Mouse (Mus musculus) forebrain, embryonic 11.5 days (tissue): ENCODE results near the gene Ago1. TPM values are rescaled to one million over a fixed set of nuclear protein-coding genes. Genes with fewer than 3 reads are reported as not detected.
A peak's percentile ranks its signal among the peaks of the same experiment; 100 is the strongest.

Experiments
- ATAC-seq: fragments of 200-750 bp; cut with Nextera tagmentation; replicated peaks from 2 replicates; pipeline ENCODE4 v1.8.0; 2017; ENCODE audit warnings: moderate TSS enrichment; ENCODE audit not compliant: low FRiP score
- DNase-seq: peaks from one replicate; pipeline ENCODE4 v3.0.0-alpha.2; 2017; ENCODE audit warnings: low spot score
- H3K27ac ChIP-seq: fragments of 300-500 bp; sonication (generic); 2 replicates; pipeline ENCODE4 v1.5.1; 2014; ENCODE audit warnings: low read depth, low read length
- H3K27me3 ChIP-seq: fragments of 300-500 bp; sonication (generic); 2 replicates; pipeline ENCODE4 v1.6.1; 2014; ENCODE audit warnings: mild to moderate bottlenecking, low read length, mixed read lengths; ENCODE audit not compliant: control insufficient read depth, insufficient read depth
- H3K36me3 ChIP-seq: fragments of 300-500 bp; sonication (generic); 2 replicates; pipeline ENCODE4 v1.6.1; 2014; ENCODE audit warnings: mild to moderate bottlenecking, low read length, moderate library complexity, mixed read lengths; ENCODE audit not compliant: control insufficient read depth, insufficient read depth
- H3K4me1 ChIP-seq: fragments of 300-500 bp; sonication (generic); replicated peaks from 2 replicates; pipeline ENCODE4 v1.6.1; 2014; ENCODE audit warnings: low read length, mixed read lengths; ENCODE audit not compliant: control insufficient read depth, insufficient read depth
- H3K4me2 ChIP-seq: fragments of 300-500 bp; sonication (generic); 2 replicates; pipeline ENCODE4 v1.6.1; 2014; ENCODE audit warnings: low read depth, mild to moderate bottlenecking, low read length, moderate library complexity, mixed read lengths; ENCODE audit not compliant: severe bottlenecking
- H3K4me3 ChIP-seq: fragments of 300-500 bp; sonication (generic); 2 replicates; pipeline ENCODE4 v1.5.1; 2014; ENCODE audit warnings: low read depth, low read length
- H3K9ac ChIP-seq: fragments of 300-500 bp; sonication (generic); 2 replicates; pipeline ENCODE4 v1.6.1; 2014; ENCODE audit warnings: low read length
- H3K9me3 ChIP-seq: fragments of 300-500 bp; sonication (generic); 2 replicates; pipeline ENCODE4 v1.6.1; 2016; ENCODE audit warnings: low read length, mixed read lengths; ENCODE audit not compliant: control insufficient read depth
- WGBS: fragments of 180-500 bp; shearing (Covaris S2); extraction: QIAGEN DNeasy Blood & Tissue Kit; methylation state at CpG from one replicate; pipeline ENCODE4 v1.1.7; 2014; 5-methylcytosine and 5-hydroxymethylcytosine counted together
- polyA plus RNA-seq: library from polyadenylated mRNA; unstranded; fragments of >200 nt; fragmentation: Nextera tagmentation; extraction: Ambion mirVana; gene quantifications from 2 replicates; pipeline ENCODE4 v1.2.1, GENCODE M21; 2014

Gene Ago1
- 23.2 and 26.8 TPM in 2 replicates for polyA plus RNA-seq

DNA sequence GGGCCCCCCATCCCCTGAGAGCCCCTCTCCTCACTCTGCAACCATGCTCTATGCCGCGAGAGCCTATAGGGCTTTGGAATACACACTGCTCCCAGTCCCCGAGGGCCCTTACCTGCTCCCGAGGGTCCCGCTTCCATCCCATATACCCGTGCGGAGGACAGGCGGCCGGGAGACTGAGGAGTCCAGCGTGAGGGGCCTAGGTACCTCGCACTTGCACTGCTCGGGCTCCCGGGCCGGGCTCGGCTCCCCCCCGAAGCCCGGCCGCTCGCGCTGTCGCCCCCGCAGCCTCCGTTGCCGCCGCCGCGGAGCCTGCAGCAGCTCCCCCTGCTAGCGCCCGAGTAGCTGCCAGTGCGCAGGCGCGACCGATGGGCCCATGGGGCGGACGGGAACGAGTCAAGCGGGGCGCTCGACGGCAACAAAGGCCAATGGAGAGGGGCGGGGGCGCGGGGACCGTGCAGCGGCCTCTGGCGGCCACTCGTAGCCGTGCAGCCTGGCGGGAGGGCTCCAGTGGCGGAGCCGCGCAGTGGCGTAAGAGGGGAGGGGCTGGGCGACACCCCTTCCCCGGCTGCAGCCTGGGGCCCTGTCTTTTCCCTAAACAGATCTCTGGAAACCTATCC is at the start of gene Ago1:
TSS of gene Ago1 (minus strand) at position 299 of the 617 bp plus-strand sequence.
- no peaks in the 10 kb centered on the region; the same call in 1 of the 2 replicates for H3K36me3 ChIP-seq
- H3K4me2 ChIP-seq: peak within 1 kb of the TSS; percentile 80
- ATAC-seq (peak; percentile 72), DNase-seq (peak; percentile 99)
- no peaks in the 10 kb centered on the region for H3K27me3 ChIP-seq
- under 1% methylated on average over 51 of the region's 55 CpGs for WGBS
- H3K4me1 ChIP-seq: peaks cover 26% of the 10 kb centered on the region
- H3K27ac ChIP-seq: peak within 1 kb of the TSS; percentile 97
- peak within 1 kb of the TSS; percentile 93 for H3K4me3 ChIP-seq
- H3K9ac ChIP-seq: peak within 1 kb of the TSS; percentile 97
- no peaks in the 10 kb centered on the region for H3K9me3 ChIP-seq

DNA sequence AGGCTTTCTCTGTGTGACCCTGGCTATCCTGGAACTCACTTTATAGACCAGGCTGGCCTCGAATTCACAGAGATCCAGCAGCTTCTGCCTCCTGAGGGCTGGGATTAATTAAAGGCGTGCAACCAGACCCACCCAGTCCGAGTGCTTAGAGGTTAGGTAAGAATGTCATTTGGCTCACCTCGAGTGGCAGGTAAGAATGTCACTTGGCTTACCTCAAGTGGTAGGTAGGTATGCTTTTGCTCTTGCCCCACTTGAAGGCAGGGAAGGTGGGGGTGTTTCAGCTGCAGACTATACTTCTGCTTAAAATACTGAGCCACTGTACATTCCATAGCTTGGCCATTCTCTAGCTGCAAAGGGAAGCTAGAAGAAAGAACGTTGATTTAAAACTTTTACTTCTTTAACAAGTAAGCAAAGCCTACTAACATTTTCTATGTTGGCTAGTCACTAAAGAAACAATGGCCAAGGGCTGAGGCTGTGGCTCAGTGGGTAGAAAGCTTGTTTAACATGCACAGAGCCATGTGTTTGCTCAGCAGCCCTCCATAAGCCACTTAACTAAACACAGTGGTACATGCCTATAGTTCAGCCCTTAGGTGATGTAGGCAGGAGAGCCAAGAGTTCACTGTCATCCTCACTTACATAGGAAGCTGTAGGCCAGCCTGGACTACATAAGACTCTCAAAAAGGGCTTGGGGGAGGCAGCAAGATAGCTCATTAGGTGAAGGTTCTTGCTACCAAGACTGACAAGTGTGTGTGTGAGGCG is 44.1 kb upstream of the Ago1 start:
- no peaks in the 10 kb centered on the region for H3K4me1 ChIP-seq
- WGBS: 84% methylated on average over 6 of the region's 6 CpGs
- no peak overlapping the region for H3K9ac ChIP-seq
- no peaks in the 10 kb centered on the region; the same call in 1 of the 2 replicates for H3K9me3 ChIP-seq
- H3K4me3 ChIP-seq: no peak overlapping the region
- peaks cover 2% of the 10 kb centered on the region; the same call in 1 of the 2 replicates for H3K36me3 ChIP-seq
- DNase-seq: no peak
- no peak for ATAC-seq
- no peak overlapping the region for H3K4me2 ChIP-seq
- no peaks in the 10 kb centered on the region for H3K27me3 ChIP-seq
- no peak overlapping the region for H3K27ac ChIP-seq

GRCm38 (mm10) chr4:126511013-126511412 is 42.6 kb upstream of the Ago1 start:
- no peaks in the 10 kb centered on the region; the same call in 1 of the 2 replicates for H3K9me3 ChIP-seq
- H3K36me3 ChIP-seq: peaks cover 2% of the 10 kb centered on the region; the same call in 1 of the 2 replicates
- WGBS: 92% methylated on average over 5 of the region's 5 CpGs
- DNase-seq: no peak
- ATAC-seq: no peak
- no peaks in the 10 kb centered on the region for H3K27me3 ChIP-seq
- H3K9ac ChIP-seq: no peak overlapping the region
- H3K4me3 ChIP-seq: no peak overlapping the region
- H3K4me1 ChIP-seq: no peaks in the 10 kb centered on the region
- no peak overlapping the region for H3K4me2 ChIP-seq
- no peak overlapping the region for H3K27ac ChIP-seq

- Histone ChIP-seq H3K36me3 (peaks cover 2% of the 10 kb centered on the region; the same call in 1 of the 2 replicates), H3K4me2 (no peak overlapping the region), H3K27me3 (no peaks in the 10 kb centered on the region), H3K9me3 (no peaks in the 10 kb centered on the region; the same call in 1 of the 2 replicates), H3K27ac (no peak overlapping the region), H3K4me1 (no peaks in the 10 kb centered on the region), H3K4me3 (no peak overlapping the region), H3K9ac (no peak overlapping the region)
- ATAC-seq (no peak), DNase-seq (no peak)
- WGBS: 89% methylated on average over 2 of the region's 2 CpGs
Observed at GRCm38 (mm10) chr4:126509072-126509471, 40.7 kb upstream of the Ago1 start.

DNA sequence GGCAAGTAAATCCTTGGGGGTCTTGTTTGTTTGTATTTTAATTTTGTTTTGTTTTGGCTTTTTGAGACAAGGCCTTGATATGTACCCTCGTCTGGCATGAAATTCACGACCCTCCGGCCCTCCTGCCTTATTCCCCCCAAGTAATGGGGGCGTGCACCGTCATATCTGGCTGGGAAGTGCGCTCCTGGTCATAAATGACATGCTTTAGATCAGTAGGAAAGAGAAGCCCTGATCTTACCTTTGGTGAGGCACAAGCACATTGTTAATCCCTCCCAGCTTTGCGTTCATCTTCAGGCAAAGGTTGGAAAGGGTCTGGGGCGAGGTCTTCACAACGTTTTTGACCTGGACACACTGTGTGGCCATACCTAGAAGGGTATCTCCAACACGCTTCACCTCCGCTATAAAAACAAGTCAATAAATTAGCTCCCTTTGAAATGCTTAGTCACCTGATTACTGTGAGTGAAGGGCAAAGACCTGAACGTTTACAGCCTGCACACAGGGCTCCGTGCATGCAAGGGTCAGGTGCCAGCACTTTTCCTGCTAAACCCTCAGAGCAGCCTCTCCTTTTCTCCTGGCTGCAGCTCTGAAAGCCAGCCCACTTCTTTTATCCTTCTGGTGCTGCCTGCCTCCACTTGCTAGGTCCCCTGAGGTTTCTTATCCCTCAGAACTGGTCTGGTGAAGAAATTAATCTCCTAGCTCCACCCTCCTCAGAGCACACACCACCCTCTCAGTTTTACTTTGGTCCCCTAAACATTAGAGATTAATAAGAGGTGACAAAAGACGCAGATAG is 39.9 kb upstream of the Ago1 start:
- H3K27ac ChIP-seq: no peak overlapping the region
- H3K9me3 ChIP-seq: no peaks in the 10 kb centered on the region; the same call in 1 of the 2 replicates
- peaks cover 2% of the 10 kb centered on the region; the same call in 1 of the 2 replicates for H3K36me3 ChIP-seq
- no peak overlapping the region for H3K4me3 ChIP-seq
- ATAC-seq (no peak), DNase-seq (no peak)
- H3K27me3 ChIP-seq: no peaks in the 10 kb centered on the region
- no peaks in the 10 kb centered on the region for H3K4me1 ChIP-seq
- no peak overlapping the region for H3K4me2 ChIP-seq
- no peak overlapping the region for H3K9ac ChIP-seq
- WGBS: 77% methylated on average over 14 of the region's 14 CpGs

GRCm38 (mm10) chr4:126502977-126503309 is 34.6 kb upstream of the Ago1 start:
- ATAC-seq: no peak
- H3K27ac ChIP-seq: no peak overlapping the region
- DNase-seq: no peak
- no peak overlapping the region for H3K4me3 ChIP-seq
- H3K4me2 ChIP-seq: no peak overlapping the region
- no peaks in the 10 kb centered on the region for H3K27me3 ChIP-seq
- H3K4me1 ChIP-seq: no peaks in the 10 kb centered on the region
- no peaks in the 10 kb centered on the region for H3K36me3 ChIP-seq
- WGBS: 52% methylated on average over 8 of the region's 8 CpGs
- H3K9me3 ChIP-seq: no peaks in the 10 kb centered on the region
- H3K9ac ChIP-seq: no peak overlapping the region

DNA sequence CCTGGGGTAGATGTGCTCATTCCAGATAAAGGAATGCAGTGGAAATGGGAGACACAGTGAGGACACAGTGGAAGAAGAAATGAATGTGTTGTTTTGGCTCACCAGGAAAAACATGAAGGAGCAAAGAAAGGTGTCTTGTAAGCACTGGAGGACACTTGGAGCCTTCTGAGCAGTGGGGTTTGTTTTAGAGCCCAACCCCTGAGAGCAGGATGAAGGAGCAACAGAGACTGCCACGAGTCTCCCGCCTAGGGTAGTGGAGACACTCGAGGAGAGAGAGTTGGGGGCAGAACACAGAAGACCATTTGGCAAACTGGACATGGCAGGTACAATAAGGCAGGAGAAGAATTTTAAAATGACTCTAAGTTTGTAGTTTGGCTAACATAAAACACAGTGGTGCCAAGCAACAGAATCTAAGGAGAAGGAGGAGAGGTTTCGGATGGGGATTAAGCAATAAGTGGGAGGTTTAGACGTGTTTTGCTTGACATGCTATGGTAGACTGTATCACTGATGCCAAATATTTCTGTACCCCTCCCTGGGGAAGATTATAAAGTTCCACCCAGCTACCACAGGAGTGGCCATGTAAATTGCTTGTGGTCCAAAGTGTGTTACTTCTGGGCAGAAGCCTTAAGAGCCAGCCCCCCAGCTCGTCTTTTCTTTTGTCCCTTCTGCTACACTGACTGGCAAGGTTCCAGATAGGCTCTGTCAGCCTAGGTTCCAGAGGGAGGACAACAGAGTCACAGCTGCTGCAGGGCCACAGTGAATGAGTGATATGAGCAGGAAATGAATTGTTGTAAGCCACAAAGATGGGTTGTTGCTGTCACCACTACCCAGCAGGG is 34.0 kb upstream of the Ago1 start:
- no peaks in the 10 kb centered on the region for H3K4me1 ChIP-seq
- no peaks in the 10 kb centered on the region for H3K9me3 ChIP-seq
- H3K4me3 ChIP-seq: no peak overlapping the region
- 76% methylated on average over 6 of the region's 6 CpGs for WGBS
- ATAC-seq: no peak
- no peak overlapping the region for H3K9ac ChIP-seq
- H3K27me3 ChIP-seq: no peaks in the 10 kb centered on the region
- DNase-seq: no peak
- no peaks in the 10 kb centered on the region for H3K36me3 ChIP-seq
- no peak overlapping the region for H3K27ac ChIP-seq
- H3K4me2 ChIP-seq: no peak overlapping the region

GRCm38 (mm10) chr4:126498601-126499000 is 30.2 kb upstream of the Ago1 start:
- 75% methylated on average over 1 of the region's 1 CpGs for WGBS
- Histone ChIP-seq H3K9me3 (no peaks in the 10 kb centered on the region), H3K4me3 (no peak overlapping the region), H3K4me1 (no peaks in the 10 kb centered on the region), H3K9ac (no peak overlapping the region), H3K4me2 (no peak overlapping the region), H3K27me3 (no peaks in the 10 kb centered on the region), H3K36me3 (no peaks in the 10 kb centered on the region), H3K27ac (no peak overlapping the region)
- no peak for DNase-seq
- ATAC-seq: no peak
